Mouse (Mus musculus): ENCODE measurements around the gene Slc9a9. TPM values are rescaled to one million over a fixed set of nuclear protein-coding genes. Genes with fewer than 3 reads are reported as not detected.

Gene Slc9a9
- polyA plus RNA-seq, 2 experiments: 1.1 to 1.3 TPM

DNA sequence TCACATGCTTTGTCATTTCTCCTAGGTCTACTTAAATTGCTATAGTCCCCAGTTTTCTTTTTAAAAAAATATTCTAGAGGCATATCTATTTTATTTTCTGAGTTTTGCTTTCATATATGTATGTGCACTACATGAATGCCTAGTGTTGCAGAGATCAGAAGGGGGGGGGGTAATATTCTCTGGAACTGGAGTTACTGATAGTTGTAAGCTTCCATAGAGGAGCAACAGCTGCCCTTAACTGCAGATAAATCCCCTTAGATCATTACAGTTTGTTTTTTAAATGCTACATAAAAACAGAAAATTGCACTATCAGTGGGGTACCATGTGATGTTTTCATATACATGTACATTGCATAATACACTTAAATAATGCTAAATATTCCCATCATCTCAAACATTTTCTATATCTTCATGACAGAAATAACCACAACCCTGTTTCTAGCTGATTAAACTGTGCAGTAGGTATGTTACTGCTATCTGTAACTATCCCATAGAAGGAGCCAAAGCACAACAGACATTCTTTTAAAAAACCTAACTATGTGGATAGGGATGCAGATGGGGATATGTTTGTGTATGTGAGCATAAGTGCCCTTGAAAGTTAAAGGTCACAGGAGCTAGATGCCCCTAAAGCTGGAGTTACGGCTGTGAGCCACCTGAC lies 17.6 kb downstream of the Slc9a9 start:
- Histone ChIP-seq H3K4me3 (ENCODE audit: insufficient read depth in 1 of 2, low read depth in 2 of 2, low read length in 2 of 2) (no peak overlapping the region), H3K36me3 (replicated peaks; ENCODE audit: control insufficient read depth, insufficient read depth, low read depth) (no peaks in the 10 kb centered on the region), H3K27ac (no peak overlapping the region), H3K27me3 (ENCODE audit: control insufficient read depth, insufficient read depth, low read length) (no peaks in the 10 kb centered on the region), H3K4me1 (replicated peaks; ENCODE audit: control insufficient read depth in 2 of 2, insufficient read depth in 2 of 2, low read length in 1 of 2) (peaks cover 5 to 12% of the 10 kb centered on the region in 2 experiments; a peak in 2 of 4 replicates), H3K9me3 (ENCODE audit: control insufficient read depth, low read length) (no peaks in the 10 kb centered on the region), H3K9ac (replicated peaks) (no peak overlapping the region), H3K4me2 (ENCODE audit: low read depth) (no peak overlapping the region)
- TF ChIP-seq EP300 (IDR thresholded peaks at IDR 0.05; ENCODE audit: low read depth) (peak; percentile 53; the same call in 1 of the 2 replicates), CTCF (IDR thresholded peaks at IDR 0.05; ENCODE audit: low read depth) (no peak)
- 86% methylated on average over 1 of the region's 1 CpGs for WGBS (ENCODE audit: insufficient replicate concordance)
- DNase-seq (ENCODE audit: low read depth in 3 of 3, low spot score in 3 of 3) (no peak), ATAC-seq (ENCODE audit: insufficient read depth) (peak; percentile 55; the same call in 1 of the 2 replicates)

- TF ChIP-seq EP300 (IDR thresholded peaks at IDR 0.05; ENCODE audit: low read depth) (peak; percentile 26; the same call in 1 of the 2 replicates), CTCF (IDR thresholded peaks at IDR 0.05; ENCODE audit: low read depth) (no peak)
- Histone ChIP-seq H3K9me3 (ENCODE audit: control insufficient read depth, low read length) (no peaks in the 10 kb centered on the region), H3K36me3 (replicated peaks; ENCODE audit: control insufficient read depth, insufficient read depth, low read depth) (no peaks in the 10 kb centered on the region), H3K4me1 (replicated peaks; ENCODE audit: control insufficient read depth in 2 of 2, insufficient read depth in 2 of 2, low read length in 1 of 2) (peaks cover 18 to 43% of the 10 kb centered on the region in 2 experiments), H3K27ac (no peak overlapping the region), H3K27me3 (ENCODE audit: control insufficient read depth, insufficient read depth, low read length) (no peaks in the 10 kb centered on the region), H3K4me3 (ENCODE audit: insufficient read depth in 1 of 2, low read depth in 2 of 2, low read length in 2 of 2) (no peak overlapping the region), H3K9ac (replicated peaks) (no peak overlapping the region), H3K4me2 (ENCODE audit: low read depth) (no peak overlapping the region)
- DNase-seq (ENCODE audit: low read depth in 3 of 3, low spot score in 3 of 3): peak in 1 of 3 experiments; percentile 6
- WGBS (ENCODE audit: insufficient replicate concordance): 14% methylated on average over 10 of the region's 10 CpGs
- ATAC-seq (ENCODE audit: insufficient read depth): no peak
Observed at GRCm38 (mm10) chr9:94691311-94692087, 21.8 kb downstream of the Slc9a9 start.

DNA sequence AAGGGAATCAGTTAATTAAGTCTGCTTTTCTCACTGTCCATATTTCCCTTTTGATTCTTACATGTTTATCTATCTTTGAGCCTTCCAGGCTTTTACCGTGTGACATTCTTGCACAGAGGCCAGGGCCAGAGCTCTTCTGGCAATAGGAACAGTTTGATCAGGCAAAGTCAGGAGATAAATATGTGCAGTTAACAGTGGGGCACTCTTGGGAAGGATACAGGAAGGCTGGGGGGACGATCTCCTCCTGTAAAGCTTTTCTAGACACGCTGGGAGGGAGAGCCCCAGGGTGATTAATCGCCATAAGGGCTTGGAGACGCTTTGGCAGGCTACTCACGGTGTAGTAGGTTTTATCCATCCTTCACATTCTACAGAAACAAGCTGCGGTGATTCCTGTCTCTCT lies 22.4 kb downstream of the Slc9a9 start:
- Histone ChIP-seq H3K36me3 (replicated peaks; ENCODE audit: control insufficient read depth, insufficient read depth, low read depth) (no peaks in the 10 kb centered on the region), H3K4me1 (replicated peaks; ENCODE audit: control insufficient read depth in 2 of 2, insufficient read depth in 2 of 2, low read length in 1 of 2) (peaks cover 18 to 49% of the 10 kb centered on the region in 2 experiments), H3K9me3 (ENCODE audit: control insufficient read depth, low read length) (no peaks in the 10 kb centered on the region), H3K27me3 (ENCODE audit: control insufficient read depth, insufficient read depth, low read length) (no peaks in the 10 kb centered on the region), H3K4me2 (ENCODE audit: low read depth) (no peak overlapping the region), H3K9ac (replicated peaks) (no peak overlapping the region), H3K27ac (no peak overlapping the region), H3K4me3 (ENCODE audit: insufficient read depth in 1 of 2, low read depth in 2 of 2, low read length in 2 of 2) (no peak overlapping the region)
- DNase-seq (ENCODE audit: low read depth in 3 of 3, low spot score in 3 of 3): no peak
- ATAC-seq (ENCODE audit: insufficient read depth): no peak
- 7% methylated on average over 7 of the region's 7 CpGs for WGBS (ENCODE audit: insufficient replicate concordance)
- TF ChIP-seq CTCF (IDR thresholded peaks at IDR 0.05; ENCODE audit: low read depth) (no peak), EP300 (IDR thresholded peaks at IDR 0.05; ENCODE audit: low read depth) (no peak)

DNA sequence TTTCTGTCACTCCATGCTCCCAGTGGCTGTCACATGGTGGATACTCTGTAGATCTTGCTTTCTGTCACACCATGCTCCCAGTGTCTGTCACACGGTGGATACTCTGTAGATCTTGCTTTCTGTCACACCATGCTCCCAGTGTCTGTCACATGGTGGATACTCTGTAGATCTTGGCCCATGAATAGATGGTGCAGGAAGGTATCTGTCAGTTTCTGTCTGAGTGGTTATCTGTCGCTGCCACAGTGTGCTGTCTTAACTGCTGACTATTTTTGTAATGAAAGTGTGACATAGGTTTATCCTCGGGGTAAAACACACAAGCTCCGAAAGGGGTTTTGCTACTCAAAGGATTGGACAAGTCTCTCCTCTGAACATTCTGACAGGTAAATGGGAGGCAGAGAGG lies 24.5 kb downstream of the Slc9a9 start:
- Histone ChIP-seq H3K4me2 (ENCODE audit: low read depth) (peak overlapping the region; percentile 39), H3K36me3 (replicated peaks; ENCODE audit: control insufficient read depth, insufficient read depth, low read depth) (no peaks in the 10 kb centered on the region), H3K27me3 (ENCODE audit: control insufficient read depth, insufficient read depth, low read length) (no peaks in the 10 kb centered on the region), H3K27ac (peak overlapping the region; percentile 51), H3K4me3 (ENCODE audit: insufficient read depth in 1 of 2, low read depth in 2 of 2, low read length in 2 of 2) (no peak overlapping the region), H3K4me1 (replicated peaks; ENCODE audit: control insufficient read depth in 2 of 2, insufficient read depth in 2 of 2, low read length in 1 of 2) (peaks cover 18 to 53% of the 10 kb centered on the region in 2 experiments), H3K9ac (replicated peaks) (no peak overlapping the region), H3K9me3 (ENCODE audit: control insufficient read depth, low read length) (no peaks in the 10 kb centered on the region)
- no peak for DNase-seq (ENCODE audit: low read depth in 3 of 3, low spot score in 3 of 3)
- 18% methylated on average over 4 of the region's 4 CpGs for WGBS (ENCODE audit: insufficient replicate concordance)
- ATAC-seq (ENCODE audit: insufficient read depth): peak; percentile 48
- TF ChIP-seq EP300 (IDR thresholded peaks at IDR 0.05; ENCODE audit: low read depth) (peak; percentile 67), CTCF (IDR thresholded peaks at IDR 0.05; ENCODE audit: low read depth) (no peak)

DNA sequence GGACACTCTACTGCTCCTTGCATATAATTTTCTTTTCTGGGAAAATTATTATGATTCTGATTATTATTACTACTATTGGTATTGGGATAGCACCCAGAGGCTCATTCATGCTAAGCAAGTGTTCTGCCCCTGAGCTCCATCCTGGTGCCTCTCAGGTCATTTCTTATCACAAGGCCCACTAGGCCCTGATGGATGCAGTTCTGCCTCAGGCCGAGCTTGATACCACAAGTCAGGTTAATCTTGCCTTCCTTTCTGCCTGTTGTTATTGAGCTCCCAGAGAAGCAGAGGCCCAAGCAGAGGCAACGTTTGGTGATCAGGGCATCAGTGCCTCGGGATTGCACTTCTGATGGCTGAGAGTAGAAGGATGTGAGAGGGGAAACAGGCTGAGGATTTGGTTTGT lies 25.3 kb downstream of the Slc9a9 start:
- WGBS (ENCODE audit: insufficient replicate concordance): 13% methylated on average over 3 of the region's 3 CpGs
- no peak overlapping the region for H3K4me3 ChIP-seq (ENCODE audit: insufficient read depth in 1 of 2, low read depth in 2 of 2, low read length in 2 of 2)
- H3K36me3 ChIP-seq (replicated peaks; ENCODE audit: control insufficient read depth, insufficient read depth, low read depth): no peaks in the 10 kb centered on the region
- H3K4me2 ChIP-seq (ENCODE audit: low read depth): peak overlapping the region; percentile 39
- ATAC-seq (ENCODE audit: insufficient read depth): peak; percentile 79
- no peak for TF ChIP-seq CTCF (IDR thresholded peaks at IDR 0.05; ENCODE audit: low read depth)
- TF ChIP-seq EP300 (IDR thresholded peaks at IDR 0.05; ENCODE audit: low read depth): peak; percentile 86
- 0 out of 2 replicates have a peak overlapping the region, but pooled peaks have one; percentile 10 for H3K9ac ChIP-seq (replicated peaks)
- H3K4me1 ChIP-seq (replicated peaks; ENCODE audit: control insufficient read depth in 2 of 2, insufficient read depth in 2 of 2, low read length in 1 of 2): peaks cover 18 to 53% of the 10 kb centered on the region in 2 experiments
- peak overlapping the region; percentile 51; the same call in 1 of the 2 replicates for H3K27ac ChIP-seq
- peak; percentile 9 to 31 (median 19) for DNase-seq (ENCODE audit: low read depth in 3 of 3, low spot score in 3 of 3)
- H3K9me3 ChIP-seq (ENCODE audit: control insufficient read depth, low read length): no peaks in the 10 kb centered on the region
- no peaks in the 10 kb centered on the region for H3K27me3 ChIP-seq (ENCODE audit: control insufficient read depth, insufficient read depth, low read length)
